Mouse (Mus musculus): ENCODE measurements around the gene Cdc40. TPM values are rescaled to one million over a fixed set of nuclear protein-coding genes. Genes with fewer than 3 reads are reported as not detected.

Cdc40 gene
- polyA plus RNA-seq (2017; shearing (Covaris generic)) = 61.2 TPM

DNA sequence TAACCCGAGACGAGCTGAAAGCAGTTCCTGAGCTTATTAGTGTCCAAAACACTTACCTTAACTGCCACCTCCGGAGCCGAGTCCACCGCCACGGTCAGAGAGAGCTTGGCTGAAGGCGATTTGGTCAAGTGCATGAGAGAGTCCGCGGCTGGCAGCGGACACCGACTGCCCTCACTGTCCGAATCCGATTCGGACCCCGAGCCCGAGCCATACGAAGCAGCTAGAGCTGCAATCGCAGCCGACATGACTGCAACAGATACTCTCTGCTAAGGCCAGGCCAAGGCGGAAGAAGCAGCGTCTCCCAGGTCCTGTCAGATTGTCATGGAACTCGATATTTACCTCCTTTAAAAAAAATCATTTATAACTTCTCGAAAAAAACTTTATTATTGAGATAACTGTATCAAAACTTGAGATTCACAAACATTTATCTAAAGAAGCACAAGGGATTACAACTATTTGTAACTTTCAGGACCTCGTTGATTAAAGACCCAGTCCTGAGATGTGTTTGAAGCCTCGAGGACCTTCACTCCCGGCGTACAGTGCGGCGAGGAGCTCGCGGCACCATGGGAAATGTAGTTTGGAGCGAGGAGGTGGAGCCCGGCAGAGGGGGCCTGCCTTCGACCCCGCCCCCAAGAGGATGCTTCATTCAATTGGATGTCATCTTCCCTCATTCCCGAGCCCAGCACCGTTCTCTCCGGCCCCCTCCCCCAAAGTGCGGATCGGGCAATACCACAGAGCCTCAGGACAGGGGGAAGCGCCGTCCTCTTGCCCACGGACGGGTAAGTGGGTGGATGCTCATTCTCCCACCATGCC, at the start of gene Cdc40, which contains the start of gene Wasf1:
TSS of gene Cdc40 (minus strand) at position 481 of the 813 bp plus-strand sequence.
TSS of gene Wasf1 (plus strand) at position 645 of the 813 bp plus-strand sequence.

Other genes starting within 250 kb of the Cdc40 start
- not detected for gene Mettl24, start 200.0 kb downstream of the Cdc40 start, polyA plus RNA-seq (2017; shearing (Covaris generic))
- not detected for gene Wasf1, start 164 bp upstream of the Cdc40 start, polyA plus RNA-seq (2017; shearing (Covaris generic))
- not detected for gene Gpr6, start 189.0 kb upstream of the Cdc40 start, polyA plus RNA-seq (2017; shearing (Covaris generic))

All from activated CD4-positive, CD25-positive, alpha-beta regulatory T cell, adult 9 weeks (primary cell).